Mouse (Mus musculus): ENCODE data around the gene Ptn. TPM values are rescaled to one million over a fixed set of nuclear protein-coding genes. Genes with fewer than 3 reads are reported as not detected.

The Ptn gene
- polyA plus RNA-seq, 1 experiment: 216 TPM

- 96% methylated on average over 5 of the region's 5 CpGs for WGBS
- no peak for DNase-seq
- Histone ChIP-seq H3K27ac (ENCODE audit: insufficient read depth, low read length) (no peak overlapping the region), H3K27me3 (ENCODE audit: control insufficient read depth, insufficient read depth, low read length) (no peaks in the 10 kb centered on the region; the same call in 1 of the 2 replicates), H3K4me1 (ENCODE audit: control insufficient read depth, insufficient read depth, low read length) (peaks cover 10% of the 10 kb centered on the region; the same call in 1 of the 2 replicates), H3K4me3 (replicated peaks; ENCODE audit: insufficient read depth, low read depth, low read length) (no peak overlapping the region)
- TF ChIP-seq CTCF (IDR thresholded peaks at IDR 0.05; ENCODE audit: borderline replicate concordance, insufficient read depth, low read depth, low read length) (no peak), POLR2A (IDR thresholded peaks at IDR 0.05; ENCODE audit: borderline replicate concordance, insufficient read depth, low read length) (no peak)
These were observed 32.3 kb upstream of the Ptn start for GRCm38 (mm10) chr6:36842101-36842922.

DNA sequence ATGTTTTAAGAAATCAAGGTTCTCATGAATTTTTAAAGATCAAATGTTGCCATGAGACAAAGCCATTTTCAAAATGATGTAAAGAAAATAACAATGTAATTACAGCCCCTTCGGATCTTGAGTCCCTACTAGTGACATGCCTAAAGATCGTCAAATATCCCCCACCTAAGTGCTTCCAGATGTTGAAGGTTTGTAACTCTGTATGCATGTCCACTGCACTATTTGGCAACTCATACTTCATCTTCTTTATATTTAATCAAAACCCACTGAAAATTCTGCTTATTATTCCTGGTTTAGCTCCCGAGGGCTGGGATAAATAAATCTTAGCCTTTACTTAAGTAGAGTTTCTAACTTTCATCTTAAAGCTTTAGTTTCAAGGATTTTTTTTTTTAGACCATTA lies 31.7 kb upstream of the Ptn start:
- no peak for DNase-seq
- WGBS: 95% methylated on average over 3 of the region's 3 CpGs
- peaks cover 10% of the 10 kb centered on the region; the same call in 1 of the 2 replicates for H3K4me1 ChIP-seq (ENCODE audit: control insufficient read depth, insufficient read depth, low read length)
- H3K27ac ChIP-seq (ENCODE audit: insufficient read depth, low read length): no peak overlapping the region
- TF ChIP-seq CTCF (IDR thresholded peaks at IDR 0.05; ENCODE audit: borderline replicate concordance, insufficient read depth, low read depth, low read length) (no peak), POLR2A (IDR thresholded peaks at IDR 0.05; ENCODE audit: borderline replicate concordance, insufficient read depth, low read length) (no peak)
- no peak overlapping the region for H3K4me3 ChIP-seq (replicated peaks; ENCODE audit: insufficient read depth, low read depth, low read length)
- no peaks in the 10 kb centered on the region; the same call in 1 of the 2 replicates for H3K27me3 ChIP-seq (ENCODE audit: control insufficient read depth, insufficient read depth, low read length)

- no peak for TF ChIP-seq CTCF (IDR thresholded peaks at IDR 0.05; ENCODE audit: borderline replicate concordance, insufficient read depth, low read depth, low read length)
- TF ChIP-seq POLR2A (IDR thresholded peaks at IDR 0.05; ENCODE audit: borderline replicate concordance, insufficient read depth, low read length): no peak
- Histone ChIP-seq H3K27me3 (ENCODE audit: control insufficient read depth, insufficient read depth, low read length) (no peaks in the 10 kb centered on the region; the same call in 1 of the 2 replicates), H3K4me1 (ENCODE audit: control insufficient read depth, insufficient read depth, low read length) (peaks cover 10% of the 10 kb centered on the region; the same call in 1 of the 2 replicates), H3K27ac (ENCODE audit: insufficient read depth, low read length) (no peak overlapping the region), H3K4me3 (replicated peaks; ENCODE audit: insufficient read depth, low read depth, low read length) (no peak overlapping the region)
- no peak for DNase-seq
These were observed 31.2 kb upstream of the Ptn start for GRCm38 (mm10) chr6:36841174-36841573.

GRCm38 (mm10) chr6:36838747-36839146 lies 28.7 kb upstream of the Ptn start:
- H3K27me3 ChIP-seq (ENCODE audit: control insufficient read depth, insufficient read depth, low read length): no peaks in the 10 kb centered on the region; the same call in 1 of the 2 replicates
- WGBS: 96% methylated on average over 1 of the region's 1 CpGs
- H3K4me1 ChIP-seq (ENCODE audit: control insufficient read depth, insufficient read depth, low read length): no peaks in the 10 kb centered on the region; the same call in 1 of the 2 replicates
- H3K4me3 ChIP-seq (replicated peaks; ENCODE audit: insufficient read depth, low read depth, low read length): no peak overlapping the region
- no peak for DNase-seq
- H3K27ac ChIP-seq (ENCODE audit: insufficient read depth, low read length): no peak overlapping the region
- TF ChIP-seq CTCF (IDR thresholded peaks at IDR 0.05; ENCODE audit: borderline replicate concordance, insufficient read depth, low read depth, low read length): no peak
- TF ChIP-seq POLR2A (IDR thresholded peaks at IDR 0.05; ENCODE audit: borderline replicate concordance, insufficient read depth, low read length): no peak

- TF ChIP-seq POLR2A (IDR thresholded peaks at IDR 0.05; ENCODE audit: borderline replicate concordance, insufficient read depth, low read length) (no peak), CTCF (IDR thresholded peaks at IDR 0.05; ENCODE audit: borderline replicate concordance, insufficient read depth, low read depth, low read length) (no peak)
These were observed 25.3 kb upstream of the Ptn start for GRCm38 (mm10) chr6:36835351-36835750.

GRCm38 (mm10) chr6:36834695-36835265 lies 24.8 kb upstream of the Ptn start:
- TF ChIP-seq CTCF (IDR thresholded peaks at IDR 0.05; ENCODE audit: borderline replicate concordance, insufficient read depth, low read depth, low read length) (no peak), POLR2A (IDR thresholded peaks at IDR 0.05; ENCODE audit: borderline replicate concordance, insufficient read depth, low read length) (no peak)
- H3K27ac ChIP-seq (ENCODE audit: insufficient read depth, low read length): no peak overlapping the region
- 57% methylated on average over 4 of the region's 4 CpGs for WGBS
- no peaks in the 10 kb centered on the region for H3K4me1 ChIP-seq (ENCODE audit: control insufficient read depth, insufficient read depth, low read length)
- no peaks in the 10 kb centered on the region; the same call in 1 of the 2 replicates for H3K27me3 ChIP-seq (ENCODE audit: control insufficient read depth, insufficient read depth, low read length)
- no peak overlapping the region for H3K4me3 ChIP-seq (replicated peaks; ENCODE audit: insufficient read depth, low read depth, low read length)
- DNase-seq: no peak

More at GRCm38 (mm10) chr6:36835351-36835750, 25.3 kb upstream of the Ptn start:
- Histone ChIP-seq H3K4me1 (ENCODE audit: control insufficient read depth, insufficient read depth, low read length) (no peaks in the 10 kb centered on the region), H3K4me3 (replicated peaks; ENCODE audit: insufficient read depth, low read depth, low read length) (no peak overlapping the region), H3K27me3 (ENCODE audit: control insufficient read depth, insufficient read depth, low read length) (no peaks in the 10 kb centered on the region; the same call in 1 of the 2 replicates), H3K27ac (ENCODE audit: insufficient read depth, low read length) (no peak overlapping the region)
- DNase-seq: no peak
- WGBS: 58% methylated on average over 3 of the region's 3 CpGs

DNA sequence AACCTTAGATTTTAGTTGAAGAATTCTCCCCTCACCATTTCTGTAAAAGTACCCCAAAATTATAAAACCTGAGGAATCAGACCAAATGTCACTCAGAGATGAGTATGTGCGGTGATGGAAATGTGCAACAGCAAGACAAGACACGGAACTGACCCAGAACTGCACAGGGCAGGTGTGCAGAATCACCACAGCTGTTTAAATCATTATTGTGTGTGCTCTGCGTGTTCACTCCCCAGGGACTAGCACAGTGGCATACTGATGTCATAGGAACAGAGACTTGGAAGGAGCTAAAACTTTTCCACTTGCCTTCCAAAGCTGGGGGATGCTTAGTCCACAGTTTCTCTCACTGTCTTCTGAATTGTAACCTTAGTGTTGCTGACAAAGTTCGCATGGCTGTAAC lies 22.7 kb upstream of the Ptn start:
- Histone ChIP-seq H3K27ac (ENCODE audit: insufficient read depth, low read length) (no peak overlapping the region), H3K4me1 (ENCODE audit: control insufficient read depth, insufficient read depth, low read length) (no peaks in the 10 kb centered on the region), H3K27me3 (ENCODE audit: control insufficient read depth, insufficient read depth, low read length) (no peaks in the 10 kb centered on the region), H3K4me3 (replicated peaks; ENCODE audit: insufficient read depth, low read depth, low read length) (no peak overlapping the region)
- WGBS: 82% methylated on average over 4 of the region's 4 CpGs
- no peak for TF ChIP-seq CTCF (IDR thresholded peaks at IDR 0.05; ENCODE audit: borderline replicate concordance, insufficient read depth, low read depth, low read length)
- no peak for TF ChIP-seq POLR2A (IDR thresholded peaks at IDR 0.05; ENCODE audit: borderline replicate concordance, insufficient read depth, low read length)
- no peak for DNase-seq
